Mouse (Mus musculus): ENCODE measurements around the gene Parvb. TPM values are rescaled to one million over a fixed set of nuclear protein-coding genes. Genes with fewer than 3 reads are reported as not detected.

Parvb gene
- polyA plus RNA-seq, 1 experiment = 3.6 TPM

DNA sequence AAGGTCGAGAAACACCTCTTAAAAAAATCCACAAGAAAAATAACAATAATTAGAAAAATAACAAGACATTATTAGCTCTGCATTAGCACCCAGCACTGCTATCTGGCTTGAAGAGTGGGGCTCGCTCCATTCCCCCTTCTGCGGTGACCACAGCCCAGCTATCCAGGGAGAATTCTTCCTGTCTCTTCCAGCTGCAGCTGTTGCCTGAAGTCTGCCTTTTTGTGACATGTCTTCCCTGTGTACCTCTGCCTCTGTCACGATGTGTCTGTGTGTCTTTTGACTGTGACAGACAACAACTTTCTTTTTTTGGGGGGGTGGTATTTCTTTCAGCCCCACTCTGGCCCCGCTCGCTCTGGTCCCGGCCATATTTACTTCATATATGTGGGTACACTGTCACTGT, 20.8 kb downstream of the Parvb start:
- no peak for DNase-seq (ENCODE audit: low read depth, low spot score)
- 85% methylated on average over 7 of the region's 7 CpGs for WGBS

DNA sequence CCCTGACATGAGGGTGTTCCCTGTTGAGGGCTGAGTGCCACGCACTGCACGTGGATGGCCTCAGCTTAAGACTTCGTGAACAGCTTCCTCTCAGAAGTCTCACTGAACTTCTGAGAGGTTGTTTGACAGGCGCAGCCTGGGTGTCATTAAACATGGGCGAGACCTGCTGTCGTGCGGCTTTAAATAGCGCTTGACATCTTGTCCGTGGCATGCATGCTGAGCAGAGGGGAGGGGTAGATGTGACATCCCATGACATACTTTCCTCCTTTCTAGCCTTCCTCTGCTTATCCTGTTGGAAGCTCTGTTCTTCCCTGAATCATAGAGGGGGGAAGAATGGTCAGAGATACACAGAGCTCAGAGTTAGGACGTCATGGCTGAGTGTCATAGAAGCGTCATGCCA, 21.9 kb downstream of the Parvb start:
- 17% methylated on average over 11 of the region's 11 CpGs for WGBS
- no peak for DNase-seq (ENCODE audit: low read depth, low spot score)

- DNase-seq (ENCODE audit: low read depth, low spot score) = no peak
- 52% methylated on average over 8 of the region's 8 CpGs for WGBS
Observed at GRCm38 (mm10) chr15:84254387-84254786, 22.5 kb downstream of the Parvb start.

DNA sequence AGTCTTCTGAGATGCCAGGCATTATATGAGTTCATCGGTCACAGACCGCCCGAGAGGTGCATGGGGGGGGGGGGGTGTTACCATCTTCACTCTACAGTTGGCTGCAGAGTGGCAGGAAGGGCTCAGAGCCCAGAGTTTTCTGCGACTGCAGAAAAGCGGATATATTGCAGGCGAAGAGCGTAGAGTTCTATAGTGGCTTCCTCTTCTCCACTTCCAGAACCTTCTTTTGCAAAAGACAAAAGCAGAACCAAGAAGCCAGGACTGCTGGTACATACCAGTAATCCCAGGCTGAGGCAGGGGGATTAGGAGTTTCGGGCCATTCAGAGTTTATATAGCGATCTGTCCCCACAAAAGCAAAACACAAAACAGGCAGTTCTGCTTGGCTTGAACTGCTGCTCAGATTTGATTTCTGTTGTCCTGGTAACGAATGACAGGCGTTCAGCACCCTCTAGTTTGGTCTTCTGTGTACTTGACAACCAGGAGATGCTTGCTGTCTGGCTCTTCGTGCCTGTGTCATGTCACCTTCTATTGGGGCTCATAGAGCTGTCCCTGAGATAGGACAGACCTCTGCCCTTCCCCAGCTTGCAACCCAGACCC, 24.5 kb downstream of the Parvb start:
- 67% methylated on average over 12 of the region's 12 CpGs for WGBS
- no peak for DNase-seq (ENCODE audit: low read depth, low spot score)

- DNase-seq (ENCODE audit: low read depth, low spot score) = no peak
- WGBS = 88% methylated on average over 5 of the region's 5 CpGs
Observed at GRCm38 (mm10) chr15:84256864-84257263, 25.0 kb downstream of the Parvb start.

DNA sequence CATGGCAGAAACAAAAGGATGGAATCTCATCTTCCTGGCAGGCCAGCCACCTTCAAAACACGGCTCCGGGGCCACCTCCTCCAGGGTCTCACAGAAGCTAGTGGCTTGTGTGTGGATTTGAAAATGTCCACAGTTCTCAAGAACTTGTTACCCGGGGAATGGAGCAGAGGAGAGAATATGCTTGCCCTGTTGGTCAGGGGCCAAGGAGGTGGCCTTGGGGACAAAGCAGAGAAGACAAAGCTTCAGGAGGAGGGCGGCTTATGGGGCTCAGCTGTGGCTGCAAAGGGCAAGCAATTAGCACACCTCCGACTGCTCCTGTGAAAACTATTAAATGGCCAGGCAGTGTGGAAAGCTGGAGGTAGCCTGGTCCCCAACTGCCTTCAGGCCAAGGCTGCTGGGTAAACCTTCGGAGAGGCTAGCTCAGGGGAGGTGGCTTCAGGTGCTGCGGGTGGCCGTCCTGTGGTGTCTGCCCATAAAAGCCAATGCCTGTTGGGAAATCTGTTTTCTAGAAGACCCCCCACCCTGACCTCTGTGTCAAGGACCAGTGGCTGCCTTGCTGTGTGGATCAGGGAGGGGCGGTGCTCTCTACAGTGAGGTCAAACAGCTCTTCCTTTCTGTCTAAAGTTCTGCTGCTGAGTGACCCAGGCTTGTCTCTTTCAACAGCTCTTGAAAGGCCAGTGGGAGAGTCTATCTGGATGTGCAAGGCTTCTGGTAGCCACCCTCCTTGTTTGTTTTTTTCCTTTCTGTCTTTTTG, 26.9 kb downstream of the Parvb start:
- 71% methylated on average over 9 of the region's 9 CpGs for WGBS
- no peak for DNase-seq (ENCODE audit: low read depth, low spot score)

GRCm38 (mm10) chr15:84260123-84260822, 28.4 kb downstream of the Parvb start:
- DNase-seq (ENCODE audit: low read depth, low spot score) = peak; percentile 11
- 44% methylated on average over 22 of the region's 22 CpGs for WGBS

DNA sequence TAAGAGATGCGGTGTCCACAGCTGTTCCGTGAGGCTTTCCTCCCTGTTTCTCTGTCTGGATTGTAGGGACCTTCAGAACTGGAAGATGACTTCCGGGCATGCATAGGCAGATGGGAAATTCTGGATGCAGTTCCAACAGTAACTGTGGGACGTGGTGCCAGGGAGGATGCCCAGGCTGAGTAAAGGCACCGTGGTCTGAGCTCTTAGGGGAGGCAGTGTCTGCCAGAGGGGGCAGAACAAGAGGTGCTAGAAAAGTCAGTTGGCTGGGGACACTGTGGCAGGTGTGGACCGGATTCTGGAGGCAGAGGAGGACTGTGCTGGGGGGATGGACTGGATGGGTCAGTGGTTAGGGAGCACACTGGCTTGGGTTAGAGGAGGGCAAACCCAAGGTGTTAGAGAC, 30.8 kb downstream of the Parvb start:
- 92% methylated on average over 6 of the region's 6 CpGs for whole genome bisulfite sequencing
- no peak for DNase-seq (ENCODE audit: low read depth, low spot score)

DNA sequence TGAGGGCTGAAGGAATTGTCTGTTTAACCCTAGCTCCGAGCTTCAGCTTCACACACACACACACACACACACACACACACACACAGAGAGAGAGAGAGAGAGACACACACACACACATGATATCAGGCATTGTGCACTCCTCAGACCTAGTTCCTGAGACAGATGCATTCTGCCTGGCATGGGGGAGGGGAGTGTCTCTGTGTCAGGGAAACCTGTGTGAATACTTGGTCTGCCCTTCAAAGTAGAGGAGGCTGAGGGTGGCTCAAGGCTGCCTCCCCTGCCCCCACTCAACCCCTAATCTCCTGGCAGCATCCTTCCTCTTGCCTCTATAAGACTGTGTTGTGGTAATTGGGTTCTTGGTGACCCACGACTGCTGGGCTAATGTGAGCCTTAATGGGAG, 31.7 kb downstream of the Parvb start:
- 61% methylated on average over 2 of the region's 2 CpGs for WGBS
- DNase-seq (ENCODE audit: low read depth, low spot score) = no peak

GRCm38 (mm10) chr15:84265141-84265540, 33.3 kb downstream of the Parvb start:
- DNase-seq (ENCODE audit: low read depth, low spot score) = no peak
- 59% methylated on average over 11 of the region's 11 CpGs for WGBS

DNA sequence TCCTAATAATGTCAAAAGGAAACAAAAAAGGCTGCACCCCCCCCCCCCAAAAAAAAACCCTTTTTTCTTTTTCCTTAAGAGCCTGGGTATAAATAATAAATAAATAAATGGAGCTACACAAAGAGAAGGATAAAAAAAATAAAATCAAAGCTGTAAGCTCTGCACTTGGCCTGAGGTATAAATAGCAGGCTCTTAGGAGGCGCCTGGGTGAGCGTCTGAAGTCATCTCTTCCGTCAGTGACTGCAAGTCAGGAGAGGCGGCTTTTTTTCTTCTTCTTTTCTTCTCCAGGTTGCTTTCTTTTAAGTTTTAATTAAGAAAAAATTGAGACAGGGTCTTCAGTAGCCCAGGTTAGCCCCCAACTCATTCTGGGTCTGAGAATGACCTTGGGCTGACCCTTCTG, 34.4 kb downstream of the Parvb start:
- DNase-seq (ENCODE audit: low read depth, low spot score) = no peak
- 77% methylated on average over 4 of the region's 4 CpGs for WGBS

DNA sequence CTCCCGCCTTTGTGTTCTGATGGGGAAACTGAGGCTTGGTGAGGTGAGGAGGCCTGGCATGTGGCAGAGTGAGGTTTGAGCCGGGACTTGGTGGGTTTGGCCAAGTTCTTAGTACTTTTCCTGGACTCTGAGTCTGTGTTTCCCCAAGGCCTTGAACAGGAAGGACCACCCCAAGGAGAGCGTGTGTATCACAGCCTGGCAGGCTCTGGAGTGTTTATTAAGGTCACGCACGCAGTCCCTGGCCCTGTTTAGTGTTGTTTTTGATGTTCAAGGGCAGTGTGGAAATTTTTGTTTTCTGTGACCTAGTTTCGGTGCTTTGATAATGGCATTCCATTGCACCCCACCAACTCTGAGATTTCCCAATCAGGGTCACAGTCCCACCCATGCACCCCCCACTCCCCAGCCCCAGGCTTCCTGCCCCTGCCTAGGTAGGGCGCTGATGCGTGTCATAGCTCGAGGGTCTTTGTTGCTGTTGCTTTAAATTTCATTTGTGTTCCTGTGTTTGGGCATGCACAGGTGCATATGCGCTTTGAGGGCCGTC, 35.9 kb downstream of the Parvb start:
- DNase-seq (ENCODE audit: low read depth, low spot score) = no peak
- 89% methylated on average over 11 of the region's 11 CpGs for WGBS

DNA sequence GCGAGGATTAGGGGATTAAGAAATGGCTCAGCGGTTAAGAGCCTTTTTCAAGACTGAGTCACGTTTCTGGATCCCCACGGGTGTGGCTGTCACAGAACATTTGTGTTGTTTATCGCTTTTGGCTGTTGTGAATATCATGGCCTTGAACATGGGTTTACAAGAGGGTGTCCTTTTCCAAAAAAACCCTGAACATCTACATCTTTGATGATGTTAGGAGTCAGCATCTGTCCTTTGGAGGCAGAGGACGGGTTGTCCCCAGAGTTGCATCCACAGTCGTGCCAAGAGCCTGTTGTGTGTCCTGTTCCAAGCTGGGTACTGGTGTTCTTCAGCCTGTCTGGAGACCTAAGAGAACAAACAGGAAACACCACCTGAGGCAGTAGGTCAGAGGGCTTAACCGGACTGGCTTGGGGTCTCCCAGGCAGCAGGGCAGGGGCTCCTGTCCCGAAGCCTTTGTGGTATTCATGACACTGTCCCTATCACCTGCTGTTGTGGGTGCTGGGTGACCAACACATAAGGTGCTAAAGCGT, 37.3 kb downstream of the Parvb start:
- 64% methylated on average over 10 of the region's 10 CpGs for WGBS
- no peak for DNase-seq (ENCODE audit: low read depth, low spot score)

DNA sequence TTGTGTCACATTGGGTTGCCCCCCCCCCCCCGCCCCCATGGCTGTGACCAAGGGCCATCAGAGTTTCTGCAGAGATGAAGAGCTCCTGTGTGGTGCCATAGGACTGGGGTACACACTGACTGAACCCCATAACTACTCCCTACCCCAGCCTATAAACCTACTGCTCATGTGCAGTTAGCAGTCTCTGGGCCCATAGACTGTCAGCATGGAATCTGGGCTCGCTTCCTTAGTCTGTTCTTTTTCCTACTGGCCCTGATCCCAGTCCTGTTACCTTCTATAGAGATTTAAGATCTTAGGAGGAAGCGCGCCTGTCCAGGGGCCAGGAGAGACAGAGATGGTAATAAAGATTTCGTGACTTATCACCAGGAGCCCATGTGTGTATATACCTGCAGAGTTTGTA, 38.2 kb downstream of the Parvb start:
- WGBS = 63% methylated on average over 5 of the region's 5 CpGs
- no peak for DNase-seq (ENCODE audit: low read depth, low spot score)

DNA sequence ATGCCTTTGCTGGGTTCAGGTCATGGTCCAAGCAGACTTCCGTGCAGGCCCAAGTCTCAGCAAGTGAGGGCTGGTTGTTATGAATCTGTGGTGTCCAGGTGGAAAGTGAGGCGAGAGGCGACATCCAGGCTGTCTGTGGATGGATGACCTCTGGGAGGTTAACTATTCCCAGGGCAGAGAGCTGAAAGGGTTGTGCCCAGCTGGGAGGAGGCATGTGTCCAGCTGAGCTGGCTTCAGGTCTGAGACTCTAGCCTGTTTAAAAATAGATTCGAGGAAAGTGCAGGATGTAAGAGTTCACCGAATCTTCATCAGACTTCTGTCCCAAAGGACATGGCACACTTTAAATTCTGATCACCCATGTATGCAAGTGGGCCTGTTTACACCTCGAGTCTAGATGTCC, 38.6 kb downstream of the Parvb start:
- WGBS = 67% methylated on average over 6 of the region's 6 CpGs
- no peak for DNase-seq (ENCODE audit: low read depth, low spot score)

GRCm38 (mm10) chr15:84276066-84276465, 44.2 kb downstream of the Parvb start:
- no peak for DNase-seq (ENCODE audit: low read depth, low spot score)
- 77% methylated on average over 4 of the region's 4 CpGs for WGBS

DNA sequence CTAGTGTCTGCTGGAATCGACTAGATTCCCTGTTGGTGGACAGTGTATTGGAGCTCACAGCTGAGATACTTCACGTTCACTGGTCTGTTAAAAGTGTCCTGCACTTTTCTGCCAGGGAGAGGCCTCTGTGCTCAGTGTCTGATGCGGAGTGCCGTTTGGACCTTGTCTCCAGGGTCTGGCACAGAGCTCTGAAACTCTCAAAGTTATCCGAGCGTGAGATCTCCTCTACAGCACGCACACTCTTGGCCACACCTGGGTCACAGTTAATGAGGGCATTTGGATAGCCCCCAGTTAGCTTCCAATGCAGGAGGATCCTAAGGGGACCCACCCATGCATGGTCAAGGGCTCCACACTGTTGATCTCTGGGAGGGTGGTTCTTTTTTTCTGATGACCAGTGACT, 46.2 kb downstream of the Parvb start:
- no peak for DNase-seq (ENCODE audit: low read depth, low spot score)
- WGBS = 70% methylated on average over 7 of the region's 7 CpGs

GRCm38 (mm10) chr15:84278656-84279055, 46.8 kb downstream of the Parvb start:
- 71% methylated on average over 7 of the region's 7 CpGs for WGBS
- no peak for DNase-seq (ENCODE audit: low read depth, low spot score)

DNA sequence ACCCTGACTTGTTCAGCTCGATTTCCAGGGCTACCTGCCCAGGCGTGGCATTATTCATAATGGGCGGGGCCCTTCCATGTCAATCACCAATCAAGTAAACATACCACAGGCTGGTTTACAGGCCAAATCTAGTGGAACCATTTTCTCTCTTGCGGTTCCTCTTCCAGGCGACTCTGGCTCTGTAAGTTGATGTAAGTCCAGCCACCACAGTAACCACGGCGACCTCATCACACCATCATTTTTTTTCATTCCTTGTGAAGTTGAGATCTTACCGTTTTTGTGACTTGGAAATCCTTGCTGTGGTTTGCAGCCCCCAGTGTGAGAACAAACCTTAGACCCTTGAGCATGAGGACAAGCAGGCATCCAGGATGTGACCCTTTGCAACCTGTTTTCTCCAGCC, 48.5 kb downstream of the Parvb start:
- no peak for DNase-seq (ENCODE audit: low read depth, low spot score)
- 53% methylated on average over 8 of the region's 8 CpGs for WGBS

DNA sequence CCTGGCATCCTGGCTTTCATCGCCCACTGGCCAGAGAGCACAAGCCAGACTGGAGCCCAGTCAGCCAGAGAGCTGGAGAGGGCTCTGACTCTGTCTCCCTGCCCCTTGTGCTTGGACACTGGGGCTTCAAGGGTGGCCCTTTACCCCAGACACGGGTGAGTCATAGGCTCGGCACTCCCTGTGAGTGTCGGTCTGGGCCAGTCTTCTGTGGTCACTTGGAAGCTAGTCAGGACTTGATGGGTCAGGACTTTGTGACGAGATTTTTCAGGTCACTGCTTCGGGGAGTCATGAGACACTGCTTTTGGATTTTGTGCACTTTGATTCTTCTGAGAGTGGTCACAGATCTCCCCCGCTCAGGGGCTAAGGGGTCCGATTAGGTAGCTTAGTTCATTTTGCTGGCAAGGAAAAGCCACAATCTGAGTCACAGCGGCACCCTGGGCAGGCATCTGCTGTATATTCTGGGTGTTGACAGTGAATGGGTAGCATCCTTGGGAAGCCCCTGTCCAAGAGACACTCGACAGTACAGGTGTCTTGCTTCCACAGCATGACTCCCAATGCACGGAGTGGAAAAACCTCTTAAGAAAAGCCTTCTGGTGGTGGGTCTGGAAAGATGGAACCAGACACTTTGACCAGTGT, 49.0 kb downstream of the Parvb start:
- 68% methylated on average over 11 of the region's 11 CpGs for WGBS
- no peak for DNase-seq (ENCODE audit: low read depth, low spot score)

Data from large intestine, adult 2 months (tissue).